Mouse (Mus musculus) yolk sac, embryonic 10.5 days (tissue): ENCODE measurements at regions not wholly inside any gene's neighbourhood (a gene's known extent, or its start where the extent isn't known, plus 50 kb on each side); places are given as distances from the start of the nearest gene placed in this dataset.

ENCODE experiments used
- DNase-seq: peaks from one replicate; pipeline ENCODE4 v3.0.0-alpha.2; 2017; ENCODE audit warnings: low spot score

DNA sequence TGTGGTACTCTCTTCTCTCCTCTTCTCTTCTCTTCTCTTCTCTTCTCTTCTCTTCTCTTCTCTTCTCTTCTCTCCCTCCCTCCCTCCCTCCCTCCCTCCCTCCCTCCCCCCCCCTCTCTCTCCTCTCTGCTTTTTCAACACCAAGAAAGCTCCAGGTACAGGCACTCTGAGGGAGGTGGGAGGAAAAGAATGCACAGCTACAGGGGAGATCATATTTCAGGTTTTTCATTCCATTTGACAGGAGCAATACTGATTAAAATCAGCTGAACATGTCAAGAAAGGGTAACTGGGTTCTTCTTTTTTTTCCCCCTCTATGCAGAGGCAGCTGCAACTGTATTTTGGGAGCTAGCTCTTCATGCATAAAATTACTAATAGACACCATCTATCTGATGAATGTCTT lies 368.8 kb upstream of the Rack1 start:
- DNase-seq = no peak

DNA sequence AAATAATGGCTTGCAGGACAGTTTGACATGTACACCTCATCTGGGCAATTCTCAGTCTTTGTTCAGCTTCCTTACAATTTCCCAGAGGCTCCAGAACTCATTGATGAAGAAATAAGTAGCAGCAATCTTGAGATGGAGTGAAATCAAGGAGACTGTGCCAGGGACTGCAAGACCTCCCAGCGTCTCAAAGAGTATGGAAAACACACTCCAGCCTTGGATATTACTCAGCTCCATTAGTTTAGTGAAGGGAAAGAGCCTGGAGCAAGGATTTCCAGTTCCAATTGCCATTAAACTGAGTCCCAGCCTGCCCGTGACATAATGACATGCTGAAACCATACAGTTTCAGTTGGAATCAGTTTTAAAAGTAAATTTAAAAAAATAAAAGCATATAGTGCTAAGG lies 372.7 kb upstream of the Rack1 start:
- DNase-seq = no peak

DNA sequence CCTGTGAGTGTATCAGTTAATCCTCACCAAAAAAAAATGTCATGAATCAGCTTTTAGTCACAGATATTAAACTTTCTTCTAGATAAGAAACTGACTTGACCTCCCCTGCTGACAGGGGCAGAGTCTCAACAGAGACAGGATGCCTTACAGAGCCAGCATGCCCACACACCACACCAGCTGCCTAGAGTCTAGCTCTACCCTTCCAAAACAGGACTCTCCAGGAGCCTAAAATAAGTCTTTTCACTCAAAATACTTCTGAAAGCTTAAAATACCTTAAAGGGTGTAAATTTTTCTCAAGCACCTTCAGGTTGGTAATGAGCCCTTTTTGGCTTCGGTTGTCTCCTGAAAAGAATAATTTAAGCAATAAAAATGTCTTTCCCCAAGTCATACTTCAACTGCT lies 373.7 kb upstream of the Rack1 start:
- DNase-seq = no peak

- no peak for DNase-seq
These were observed 381.9 kb upstream of the Rack1 start for GRCm38 (mm10) chr11:48418066-48418756.

- DNase-seq = no peak
These were observed 382.5 kb upstream of the Rack1 start for GRCm38 (mm10) chr11:48417615-48418014.

DNA sequence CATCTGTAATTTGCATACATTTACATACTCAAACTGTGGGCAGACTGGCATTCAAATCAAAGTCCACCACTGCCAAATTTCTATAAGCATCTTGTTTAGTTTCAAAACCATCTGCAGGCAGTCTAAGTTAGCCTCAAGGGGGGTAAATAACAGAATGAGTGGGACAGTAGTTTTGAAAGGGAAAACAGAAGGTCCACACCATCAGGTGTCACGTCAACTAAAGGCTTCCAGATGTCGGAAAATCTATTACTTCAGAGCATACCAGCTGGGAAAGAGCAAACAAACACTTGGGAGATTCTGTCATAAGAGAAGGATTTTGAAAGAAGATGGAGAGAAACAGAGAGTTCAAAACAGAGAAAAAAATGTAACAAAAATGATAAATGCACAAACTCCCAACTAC lies 402.1 kb upstream of the Rack1 start:
- no peak for DNase-seq

- DNase-seq = no peak
These were observed 392.7 kb upstream of the Sgcd start for GRCm38 (mm10) chr11:48381489-48381888.

- DNase-seq = peak; percentile 54
These were observed 389.3 kb upstream of the Sgcd start for GRCm38 (mm10) chr11:48378044-48378443.

DNA sequence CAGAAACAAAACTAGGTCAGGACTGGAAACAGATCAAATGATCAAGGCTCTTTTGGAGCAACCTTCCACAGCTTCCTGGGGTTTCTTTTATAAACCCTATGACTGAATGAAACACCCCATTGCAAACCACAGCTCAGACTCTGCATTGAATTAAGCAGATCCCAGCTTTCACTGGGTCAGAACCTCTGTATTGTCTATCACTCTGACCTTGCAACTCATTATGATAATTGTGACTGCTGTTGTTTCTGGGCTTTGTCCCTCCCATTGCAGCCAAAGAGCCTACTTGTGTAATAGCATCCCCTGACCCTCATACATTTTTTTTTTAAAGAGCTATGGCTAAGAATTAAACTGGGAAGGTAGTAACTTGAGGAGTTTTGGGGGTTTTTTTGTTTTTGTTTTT lies 388.5 kb upstream of the Sgcd start:
- no peak for DNase-seq

DNA sequence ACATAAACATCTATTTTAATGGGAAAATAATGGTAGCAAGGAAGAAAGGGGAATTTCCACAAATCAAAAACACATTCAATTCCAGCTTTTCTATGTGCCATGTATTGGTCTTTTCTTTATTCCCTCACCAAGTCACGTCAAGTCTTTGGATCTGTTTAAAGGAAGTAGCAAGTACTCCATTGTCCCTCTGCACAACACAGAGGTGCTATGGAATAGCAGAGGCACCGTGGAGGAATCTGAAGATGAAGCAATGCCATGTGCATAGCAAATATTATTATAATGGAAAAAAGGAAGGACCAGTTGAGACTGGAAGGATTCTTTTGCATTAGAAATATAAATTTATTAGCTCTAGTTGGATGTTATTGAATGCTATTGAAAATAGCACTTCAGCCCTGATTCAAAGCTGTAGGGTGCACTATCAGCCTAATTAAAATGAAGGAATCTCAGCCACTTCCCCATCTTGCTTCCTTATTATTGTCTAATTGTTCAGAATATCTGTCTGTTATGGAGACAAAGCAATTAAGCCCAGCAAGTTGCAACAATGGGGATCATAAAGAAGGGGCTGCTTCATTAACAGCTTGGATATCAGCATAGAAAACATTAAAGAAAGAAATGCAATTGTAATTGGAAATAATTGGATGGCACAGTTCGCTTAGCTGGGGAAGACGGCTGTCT lies 362.7 kb upstream of the Sgcd start:
- no peak for DNase-seq

DNA sequence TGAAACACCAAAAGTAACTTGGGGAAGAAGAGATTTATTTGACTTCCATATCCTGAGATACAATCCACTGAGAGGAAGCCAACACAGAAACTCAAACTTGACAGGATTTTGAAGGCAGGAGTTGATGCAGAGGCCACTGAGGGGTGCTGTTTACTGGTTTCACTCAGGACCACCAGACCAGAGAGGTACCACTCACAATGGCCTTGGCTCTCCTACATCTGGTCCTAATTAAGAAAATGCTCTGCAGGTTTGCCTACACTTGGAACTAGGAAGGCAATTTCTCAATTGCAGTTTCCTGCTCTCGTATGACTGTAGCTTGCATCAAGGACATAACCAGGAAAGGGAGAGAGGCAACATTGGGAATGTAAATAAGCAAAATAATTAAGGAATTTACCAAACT lies 325.7 kb upstream of the Sgcd start:
- peak; percentile 5 for DNase-seq

DNA sequence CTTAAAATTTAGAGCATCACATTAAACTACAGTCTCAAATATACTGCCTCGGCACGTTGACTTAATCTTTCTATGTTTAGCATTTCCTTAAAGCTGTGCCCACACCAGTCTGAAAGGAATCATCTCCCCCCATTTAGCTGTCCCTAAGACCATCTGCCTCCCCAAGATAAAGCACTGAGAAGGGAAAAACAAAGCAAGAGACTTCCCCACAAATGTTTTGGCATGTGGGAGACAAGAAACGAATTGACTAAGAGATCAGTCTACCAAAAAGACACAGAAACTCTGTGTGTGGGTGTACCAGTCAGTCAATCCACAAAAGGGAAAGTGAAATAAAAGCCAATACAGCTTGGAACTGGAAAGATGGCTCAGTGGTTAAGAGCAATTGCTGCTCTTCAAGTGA lies 306.6 kb upstream of the Sgcd start:
- DNase-seq = no peak

DNA sequence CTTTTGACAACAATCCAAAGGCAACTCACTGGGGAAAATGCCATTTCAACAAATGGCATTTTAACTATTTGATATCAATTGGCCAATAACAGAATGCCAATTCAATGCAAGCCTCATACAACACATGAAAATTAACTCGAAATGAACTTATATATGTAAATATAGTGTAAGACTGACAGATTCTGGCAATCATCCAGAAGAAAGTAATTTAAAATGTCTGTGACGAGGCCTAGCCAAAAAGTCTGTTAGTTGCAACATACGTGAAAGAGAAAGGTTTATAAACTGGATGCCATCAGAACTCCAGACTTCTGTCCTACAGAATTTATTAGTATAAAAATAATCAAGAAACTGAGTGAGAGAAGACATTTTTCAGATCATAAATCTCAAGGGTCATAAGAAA lies 273.7 kb upstream of the Sgcd start:
- DNase-seq = no peak

DNA sequence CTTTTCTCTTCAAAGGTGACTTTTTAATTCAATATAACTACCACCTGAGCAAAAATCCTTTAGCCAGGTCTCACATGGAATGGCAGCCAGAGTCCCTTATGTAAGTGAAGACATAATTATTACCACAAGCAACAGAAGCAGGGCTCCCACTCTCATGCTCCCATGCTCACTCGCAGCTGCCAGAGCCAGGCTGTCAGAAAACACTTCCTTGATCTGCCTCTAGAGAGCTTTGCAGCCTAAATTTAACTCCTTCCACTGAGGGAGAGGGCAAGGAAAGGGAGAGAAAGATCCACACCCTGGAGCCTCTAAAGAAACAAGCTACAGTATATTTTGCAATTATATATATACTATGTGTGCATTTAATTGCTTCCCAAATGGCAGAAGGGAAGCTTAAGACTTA lies 272.3 kb upstream of the Sgcd start:
- no peak for DNase-seq

- no peak for DNase-seq
These were observed 262.0 kb upstream of the Sgcd start for GRCm38 (mm10) chr11:48250678-48251317.

DNA sequence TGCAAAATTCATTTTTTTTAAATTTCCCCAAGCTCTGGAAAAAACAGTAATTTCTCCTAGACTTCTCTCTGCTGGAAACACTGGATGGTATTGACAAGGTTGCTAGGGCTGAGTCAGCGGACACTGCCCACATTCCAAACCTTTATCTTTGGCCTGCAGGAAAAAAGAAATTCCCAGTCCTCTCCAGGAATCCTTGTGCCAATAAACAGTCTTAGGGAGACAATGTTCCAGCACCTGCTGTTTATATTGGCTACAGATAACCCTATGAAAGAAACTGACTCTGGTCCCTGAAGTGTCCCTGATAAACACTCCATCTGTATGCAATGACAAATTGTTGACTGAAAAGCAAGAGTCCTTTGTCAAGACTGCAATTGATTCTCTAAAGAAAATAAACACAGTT lies 260.5 kb upstream of the Sgcd start:
- DNase-seq = peak; percentile 6

DNA sequence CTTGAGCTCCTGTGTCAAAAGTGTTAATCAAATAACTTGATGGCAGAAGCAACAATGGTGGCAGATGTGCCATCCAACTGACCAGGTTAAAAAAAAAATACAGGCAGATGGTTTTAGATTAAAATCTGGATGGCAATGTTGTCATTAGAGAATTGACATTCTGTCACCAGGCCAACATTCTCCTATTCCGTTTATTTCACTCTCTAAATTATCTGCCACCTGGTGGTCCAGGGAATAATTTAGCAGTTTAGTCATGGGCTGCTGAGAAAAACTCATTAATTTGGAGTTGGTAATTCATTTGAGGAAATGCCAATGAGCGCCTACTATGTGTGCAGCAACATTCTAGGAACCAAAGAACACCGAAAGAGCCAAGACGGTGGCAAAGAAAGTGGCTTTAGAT lies 232.4 kb upstream of the Sgcd start:
- DNase-seq = no peak

DNA sequence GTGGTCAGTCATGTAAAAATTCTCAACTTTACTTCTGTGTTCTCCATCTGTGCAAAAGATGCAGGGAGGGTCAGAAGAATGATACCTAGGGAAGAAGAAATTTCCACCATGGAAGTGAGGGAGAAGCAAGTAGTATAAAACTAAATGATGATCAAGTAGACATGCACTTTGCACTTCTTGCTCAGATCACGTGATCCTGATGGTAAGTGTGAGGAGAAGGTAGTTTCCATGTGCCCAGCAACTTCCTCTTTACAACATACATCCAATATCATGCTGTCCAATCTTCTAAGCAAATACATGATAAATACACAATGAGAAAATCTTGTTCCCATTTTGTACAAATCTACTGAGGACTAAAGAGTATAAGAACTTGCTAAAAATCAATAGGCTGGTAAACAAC lies 230.4 kb upstream of the Sgcd start:
- no peak for DNase-seq

- no peak for DNase-seq
These were observed 228.0 kb upstream of the Sgcd start for GRCm38 (mm10) chr11:48216762-48217161.

DNA sequence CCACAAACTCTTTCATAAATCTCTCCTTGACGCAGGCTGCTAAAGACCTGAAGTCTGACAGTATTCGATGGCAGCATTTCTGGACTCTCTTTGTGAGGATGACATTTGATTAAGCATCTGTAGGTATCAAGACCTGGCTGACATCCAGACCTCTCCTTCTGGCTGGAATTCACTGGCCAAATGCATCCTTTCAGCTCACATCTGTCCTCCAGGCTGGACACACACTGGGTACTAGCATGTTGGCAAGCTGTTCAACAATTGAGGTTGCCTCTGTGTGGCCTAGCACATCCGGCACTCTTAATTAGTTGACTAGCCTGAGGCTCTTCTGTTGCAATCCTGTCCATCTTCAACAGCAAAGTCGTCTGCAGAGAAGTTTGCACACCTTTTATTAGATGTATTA lies 197.8 kb upstream of the Sgcd start:
- no peak for DNase-seq

- DNase-seq = no peak
These were observed 190.2 kb upstream of the Sgcd start for GRCm38 (mm10) chr11:48178943-48179342.

DNA sequence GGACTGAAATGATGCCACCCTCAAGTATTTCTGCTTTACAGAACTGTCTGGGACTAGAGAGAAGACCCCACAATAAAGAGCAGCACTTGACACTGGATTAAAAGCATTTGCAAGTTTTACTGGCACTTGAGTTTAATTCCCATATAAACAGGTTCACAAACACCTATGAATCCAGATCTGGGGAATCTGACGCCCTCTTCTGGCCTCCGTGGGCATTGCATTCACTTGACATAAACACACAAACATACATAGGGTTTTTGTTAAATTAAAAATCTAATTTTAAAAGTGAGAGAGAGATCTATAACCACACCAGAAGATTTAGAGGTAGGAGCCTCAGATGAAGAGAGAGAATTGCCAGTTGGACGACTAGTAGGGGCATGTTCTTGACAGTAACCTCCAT lies 189.4 kb upstream of the Sgcd start:
- no peak for DNase-seq

DNA sequence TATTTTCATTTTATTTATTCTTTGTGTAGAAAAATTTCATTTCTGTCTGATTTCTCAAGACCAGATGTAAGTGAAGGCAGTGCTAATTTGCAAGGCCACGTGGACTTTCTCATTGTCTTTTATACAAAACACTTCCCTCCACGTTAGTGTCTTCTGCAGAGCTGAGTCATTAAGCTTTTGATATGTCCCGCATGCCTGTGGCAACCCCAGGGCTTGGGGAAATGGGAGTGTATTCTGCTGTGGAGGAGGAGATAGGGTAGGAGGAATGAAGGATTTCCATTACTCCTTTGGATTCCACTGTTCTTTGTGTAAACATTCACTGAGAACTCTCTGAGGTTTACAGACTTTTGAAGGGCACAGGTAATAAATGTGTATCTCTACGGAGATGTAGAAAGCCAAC lies 187.7 kb upstream of the Sgcd start:
- no peak for DNase-seq

DNA sequence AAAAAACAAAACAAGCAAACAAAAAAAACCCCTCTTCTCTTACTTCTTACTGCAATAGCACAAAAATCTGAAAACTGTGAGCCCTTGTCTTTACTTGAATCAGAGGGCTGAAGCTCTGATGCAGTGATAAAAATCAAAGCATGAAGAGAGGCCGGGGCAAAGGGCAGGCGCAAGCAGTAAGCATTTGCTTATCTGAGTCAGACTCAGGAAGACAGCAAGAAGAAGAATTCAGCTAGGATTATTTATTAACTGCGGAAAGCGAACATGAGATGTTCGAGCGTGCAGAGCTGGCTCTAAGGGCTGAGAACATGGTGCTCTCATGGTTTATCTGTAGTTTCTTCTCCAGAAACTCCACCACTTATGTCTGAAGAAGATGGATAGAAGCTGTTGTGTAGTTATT lies 163.4 kb upstream of the Sgcd start:
- peak; percentile 61 for DNase-seq
